Comparison of ENCODE assay signal across 14 mouse cellular contexts in the genomic region with DNA sequence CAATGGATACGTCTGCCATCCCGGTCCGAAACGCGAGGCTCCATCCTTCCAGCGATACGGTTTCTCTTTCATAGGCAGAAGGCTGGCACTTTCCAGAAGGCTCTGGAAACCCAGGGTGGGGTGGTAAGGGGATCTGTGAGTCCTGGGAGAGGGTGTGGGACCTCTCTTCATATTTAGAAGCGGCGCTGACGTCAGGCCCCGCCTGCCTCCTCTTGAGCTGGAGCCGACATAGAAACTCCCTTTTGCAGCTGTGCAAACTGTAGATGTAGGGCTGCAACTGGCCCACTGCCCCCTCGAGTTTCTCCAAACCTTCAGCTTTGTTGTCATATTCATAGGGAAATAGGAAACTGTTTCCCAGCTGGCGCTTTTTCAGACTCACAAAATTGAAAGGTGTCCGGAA.
A peak's percentile ranks its signal among the peaks of the same experiment; 100 is the strongest.
DNase-seq lines count a peak whose midpoint lies in the region; ATAC-seq lines count a peak whose summit lies in the region.
"Had no signal": no experiment of that assay in that cellular context is flagged by ENCODE, and none has a peak within 500 bp of the region (broad histone marks: within the 10 kb centered on the region; RNA-seq: fewer than 3 reads in every experiment).

No protein-coding gene starts in this region.

- no peaks in the 10 kb centered on the region for H3K4me1 ChIP-seq in kidney, embryonic 14.5 days (ENCODE audit: control insufficient read depth, insufficient read depth, low read length)
- H3K4me1 ChIP-seq in lung, embryonic 16.5 days (replicated peaks; ENCODE audit: control insufficient read depth, insufficient read depth, low read length), result no peaks in the 10 kb centered on the region; the same call in 1 of the 2 replicates
- no peaks in the 10 kb centered on the region for H3K4me1 ChIP-seq in forebrain, embryonic 10.5 days
- H3K4me1 ChIP-seq in neural tube, embryonic 15.5 days, result no peaks in the 10 kb centered on the region
- H3K4me1 ChIP-seq: hindbrain, embryonic 12.5 days; midbrain, embryonic 15.5 days; neural tube, embryonic 13.5 days had no signal

- H3K4me3 ChIP-seq in kidney, embryonic 14.5 days (ENCODE audit: low read length), result no peak overlapping the region
- H3K4me3 ChIP-seq in lung, embryonic 16.5 days (ENCODE audit: low read length), result no peak overlapping the region
- H3K4me3 ChIP-seq in forebrain, embryonic 10.5 days, result no peak overlapping the region
- H3K4me3 ChIP-seq in neural tube, embryonic 15.5 days (replicated peaks), result no peak overlapping the region
- H3K4me3 ChIP-seq: hindbrain, embryonic 12.5 days; midbrain, embryonic 15.5 days; neural tube, embryonic 13.5 days had no signal

- H3K9me3 ChIP-seq in kidney, embryonic 14.5 days (ENCODE audit: control insufficient read depth, low read length), result no peaks in the 10 kb centered on the region
- no peaks in the 10 kb centered on the region for H3K9me3 ChIP-seq in lung, embryonic 16.5 days (ENCODE audit: control insufficient read depth, low read length)
- no peaks in the 10 kb centered on the region for H3K9me3 ChIP-seq in forebrain, embryonic 10.5 days
- H3K9me3 ChIP-seq in neural tube, embryonic 15.5 days (replicated peaks), result no peaks in the 10 kb centered on the region
- H3K9me3 ChIP-seq: hindbrain, embryonic 12.5 days; midbrain, embryonic 15.5 days; neural tube, embryonic 13.5 days had no signal

- intact Hi-C loops in gastrocnemius, postnatal 14 days (cut with DNase I; ENCODE audit: low total_unique reads), result no loop called here

- DNase-seq in kidney, adult 18-20 months, result peak; percentile 13
- DNase-seq in lung, postnatal 10 days, result no peak
- peak; percentile 82 for DNase-seq in gastrocnemius, postnatal 14 days
- peak; percentile 30 for DNase-seq in heart, postnatal 4 days
- no peak for DNase-seq in forebrain, embryonic 10.5 days (ENCODE audit: extremely low spot score, low spot score)
- DNase-seq: cerebellum, postnatal 25 days; layer of hippocampus, postnatal 36 days; lung, postnatal 4 days had no signal

- H3K4me2 ChIP-seq in kidney, embryonic 14.5 days (replicated peaks; ENCODE audit: low read depth, low read length), result no peak overlapping the region
- H3K4me2 ChIP-seq in lung, embryonic 16.5 days (ENCODE audit: low read depth, low read length), result peak overlapping the region; percentile 13; the same call in 1 of the 2 replicates
- H3K4me2 ChIP-seq in neural tube, embryonic 15.5 days, result no peak overlapping the region
- H3K4me2 ChIP-seq: hindbrain, embryonic 12.5 days; midbrain, embryonic 15.5 days; neural tube, embryonic 13.5 days had no signal

- ATAC-seq in kidney, embryonic 14.5 days (ENCODE audit: low FRiP score, low TSS enrichment), result no peak
- ATAC-seq in lung, embryonic 16.5 days (ENCODE audit: low read depth), result no peak; the same call in 1 of the 2 replicates
- ATAC-seq in neural tube, embryonic 15.5 days (ENCODE audit: low FRiP score), result no peak
- ATAC-seq: midbrain, embryonic 15.5 days had no signal

- 75% methylated on average over 15 of the region's 15 CpGs for WGBS in kidney, embryonic 14.5 days
- WGBS in lung, embryonic 16.5 days, result 69% methylated on average over 15 of the region's 15 CpGs
- 92% methylated on average over 15 of the region's 15 CpGs for WGBS in forebrain, embryonic 10.5 days
- WGBS in neural tube, embryonic 15.5 days, result 87% methylated on average over 15 of the region's 15 CpGs

- H3K27ac ChIP-seq in kidney, embryonic 14.5 days (ENCODE audit: low read depth, low read length), result no peak overlapping the region
- H3K27ac ChIP-seq in lung, embryonic 16.5 days (ENCODE audit: low read length), result no peak overlapping the region
- no peak overlapping the region for H3K27ac ChIP-seq in forebrain, embryonic 10.5 days
- no peak overlapping the region for H3K27ac ChIP-seq in neural tube, embryonic 15.5 days (replicated peaks)
- H3K27ac ChIP-seq: hindbrain, embryonic 12.5 days; midbrain, embryonic 15.5 days; neural tube, embryonic 13.5 days had no signal

- H3K27me3 ChIP-seq in kidney, embryonic 14.5 days (ENCODE audit: control insufficient read depth, insufficient read depth, low read length), result no peaks in the 10 kb centered on the region
- no peaks in the 10 kb centered on the region for H3K27me3 ChIP-seq in lung, embryonic 16.5 days (ENCODE audit: control insufficient read depth, insufficient read depth, low read depth, low read length)
- no peaks in the 10 kb centered on the region for H3K27me3 ChIP-seq in forebrain, embryonic 10.5 days (ENCODE audit: poor library complexity, severe bottlenecking)
- H3K27me3 ChIP-seq in neural tube, embryonic 15.5 days (replicated peaks), result no peaks in the 10 kb centered on the region
- H3K27me3 ChIP-seq: hindbrain, embryonic 12.5 days; midbrain, embryonic 15.5 days; neural tube, embryonic 13.5 days had no signal

- H3K36me3 ChIP-seq in kidney, embryonic 14.5 days (ENCODE audit: control insufficient read depth, insufficient read depth, low read length), result no peaks in the 10 kb centered on the region
- no peaks in the 10 kb centered on the region for H3K36me3 ChIP-seq in lung, embryonic 16.5 days (ENCODE audit: control insufficient read depth, insufficient read depth, low read length)
- no peaks in the 10 kb centered on the region for H3K36me3 ChIP-seq in forebrain, embryonic 10.5 days (replicated peaks)
- H3K36me3 ChIP-seq in neural tube, embryonic 15.5 days, result no peaks in the 10 kb centered on the region
- H3K36me3 ChIP-seq: hindbrain, embryonic 12.5 days; midbrain, embryonic 15.5 days; neural tube, embryonic 13.5 days had no signal

- H3K9ac ChIP-seq in kidney, embryonic 14.5 days (ENCODE audit: low read depth, low read length), result no peak overlapping the region
- no peak overlapping the region for H3K9ac ChIP-seq in lung, embryonic 16.5 days (ENCODE audit: low read length)
- H3K9ac ChIP-seq in neural tube, embryonic 15.5 days (replicated peaks), result no peak overlapping the region
- H3K9ac ChIP-seq: hindbrain, embryonic 12.5 days; midbrain, embryonic 15.5 days; neural tube, embryonic 13.5 days had no signal

Comparison
In these comparisons a context has a peak if more than half of its experiments do, and no peak if none do; other contexts are left out.
1. DNase-seq: peak in kidney, adult 18-20 months (single experiment), gastrocnemius, postnatal 14 days (single experiment) and heart, postnatal 4 days (single experiment); none in lung, postnatal 10 days (single experiment) and forebrain, embryonic 10.5 days (single experiment).